Mouse (Mus musculus): ENCODE data around the gene Arf3. TPM values are rescaled to one million over a fixed set of nuclear protein-coding genes. Genes with fewer than 3 reads are reported as not detected.
"Not testable (repeated sequence)": the region's sequence is repeated elsewhere in the genome, so short reads cannot be mapped to it uniquely, and the experiment has no call there.

Gene Arf3
- polyA plus RNA-seq, 1 experiment from 2014 or later: 32.3 TPM

GRCm38 (mm10) chr15:98749093-98749492 is 13.9 kb downstream of the Arf3 start:
- Histone ChIP-seq H3K36me3 (ENCODE audit: control insufficient read depth, insufficient read depth, low read length) (no peaks in the 10 kb centered on the region), H3K9me3 (ENCODE audit: control insufficient read depth, low read length) (no peaks in the 10 kb centered on the region), H3K27ac (ENCODE audit: low read depth, low read length) (no peak overlapping the region), H3K4me3 (ENCODE audit: low read depth, low read length) (no peak overlapping the region), H3K9ac (ENCODE audit: low read depth, low read length) (no peak overlapping the region), H3K27me3 (ENCODE audit: control insufficient read depth, insufficient read depth, low read length) (no peaks in the 10 kb centered on the region), H3K4me2 (replicated peaks; ENCODE audit: low read depth, low read length) (no peak overlapping the region), H3K4me1 (replicated peaks; ENCODE audit: control insufficient read depth, insufficient read depth, low read length) (no peaks in the 10 kb centered on the region)
- no peak for ATAC-seq (ENCODE audit: low FRiP score)
- WGBS: 94% methylated on average over 2 of the region's 2 CpGs
- DNase-seq (ENCODE audit: low spot score): no peak

GRCm38 (mm10) chr15:98747296-98747695 is 15.7 kb downstream of the Arf3 start:
- Histone ChIP-seq H3K4me2 (replicated peaks; ENCODE audit: low read depth, low read length) (no peak overlapping the region), H3K4me3 (ENCODE audit: low read depth, low read length) (no peak overlapping the region), H3K9me3 (ENCODE audit: control insufficient read depth, low read length) (no peaks in the 10 kb centered on the region), H3K27me3 (ENCODE audit: control insufficient read depth, insufficient read depth, low read length) (no peaks in the 10 kb centered on the region), H3K36me3 (ENCODE audit: control insufficient read depth, insufficient read depth, low read length) (0 out of 2 replicates have a peak, but pooled peaks cover under 1% of the 10 kb centered on the region), H3K27ac (ENCODE audit: low read depth, low read length) (no peak overlapping the region), H3K9ac (ENCODE audit: low read depth, low read length) (no peak overlapping the region), H3K4me1 (replicated peaks; ENCODE audit: control insufficient read depth, insufficient read depth, low read length) (no peaks in the 10 kb centered on the region)
- no peak for ATAC-seq (ENCODE audit: low FRiP score)
- DNase-seq (ENCODE audit: low spot score): no peak
- 87% methylated on average over 6 of the region's 6 CpGs for WGBS

- Histone ChIP-seq H3K4me1 (replicated peaks; ENCODE audit: control insufficient read depth, insufficient read depth, low read length) (no peaks in the 10 kb centered on the region), H3K4me2 (replicated peaks; ENCODE audit: low read depth, low read length) (no peak overlapping the region), H3K4me3 (ENCODE audit: low read depth, low read length) (no peak overlapping the region), H3K36me3 (ENCODE audit: control insufficient read depth, insufficient read depth, low read length) (0 out of 2 replicates have a peak, but pooled peaks cover 2% of the 10 kb centered on the region), H3K27me3 (ENCODE audit: control insufficient read depth, insufficient read depth, low read length) (no peaks in the 10 kb centered on the region), H3K9me3 (ENCODE audit: control insufficient read depth, low read length) (no peaks in the 10 kb centered on the region), H3K27ac (ENCODE audit: low read depth, low read length) (no peak overlapping the region), H3K9ac (ENCODE audit: low read depth, low read length) (no peak overlapping the region)
- WGBS: 88% methylated on average over 10 of the region's 10 CpGs
- ATAC-seq (ENCODE audit: low FRiP score) (no peak), DNase-seq (ENCODE audit: low spot score) (no peak)
These were observed 16.6 kb downstream of the Arf3 start for GRCm38 (mm10) chr15:98746344-98746965.

GRCm38 (mm10) chr15:98743863-98744262 is 19.2 kb downstream of the Arf3 start:
- WGBS: 89% methylated on average over 3 of the region's 3 CpGs
- H3K36me3 ChIP-seq (ENCODE audit: control insufficient read depth, insufficient read depth, low read length): not testable (repeated sequence)

GRCm38 (mm10) chr15:98742766-98743428 is 20.1 kb downstream of the Arf3 start:
- DNase-seq (ENCODE audit: low spot score) (no peak), ATAC-seq (ENCODE audit: low FRiP score) (no peak)
- Histone ChIP-seq H3K4me3 (ENCODE audit: low read depth, low read length) (no peak overlapping the region), H3K4me1 (replicated peaks; ENCODE audit: control insufficient read depth, insufficient read depth, low read length) (no peaks in the 10 kb centered on the region), H3K9ac (ENCODE audit: low read depth, low read length) (no peak overlapping the region), H3K9me3 (ENCODE audit: control insufficient read depth, low read length) (no peaks in the 10 kb centered on the region), H3K4me2 (replicated peaks; ENCODE audit: low read depth, low read length) (no peak overlapping the region), H3K27ac (ENCODE audit: low read depth, low read length) (no peak overlapping the region), H3K36me3 (ENCODE audit: control insufficient read depth, insufficient read depth, low read length) (0 out of 2 replicates have a peak, but pooled peaks cover 2% of the 10 kb centered on the region), H3K27me3 (ENCODE audit: control insufficient read depth, insufficient read depth, low read length) (no peaks in the 10 kb centered on the region)
- WGBS: 91% methylated on average over 8 of the region's 8 CpGs

More at GRCm38 (mm10) chr15:98743863-98744262, 19.2 kb downstream of the Arf3 start:
- not testable (repeated sequence) for H3K4me3 ChIP-seq (ENCODE audit: low read depth, low read length); ATAC-seq (ENCODE audit: low FRiP score); H3K27ac ChIP-seq (ENCODE audit: low read depth, low read length); H3K9me3 ChIP-seq (ENCODE audit: control insufficient read depth, low read length); H3K4me2 ChIP-seq (replicated peaks; ENCODE audit: low read depth, low read length); H3K27me3 ChIP-seq (ENCODE audit: control insufficient read depth, insufficient read depth, low read length); H3K4me1 ChIP-seq (replicated peaks; ENCODE audit: control insufficient read depth, insufficient read depth, low read length); H3K9ac ChIP-seq (ENCODE audit: low read depth, low read length); DNase-seq (ENCODE audit: low spot score)

- ATAC-seq (ENCODE audit: low FRiP score) (no peak), DNase-seq (ENCODE audit: low spot score) (no peak)
- H3K27ac ChIP-seq (ENCODE audit: low read depth, low read length): no peak overlapping the region
- no peak overlapping the region for H3K9ac ChIP-seq (ENCODE audit: low read depth, low read length)
- no peaks in the 10 kb centered on the region for H3K27me3 ChIP-seq (ENCODE audit: control insufficient read depth, insufficient read depth, low read length)
- H3K4me1 ChIP-seq (replicated peaks; ENCODE audit: control insufficient read depth, insufficient read depth, low read length): no peaks in the 10 kb centered on the region
- WGBS: 91% methylated on average over 8 of the region's 8 CpGs
- no peaks in the 10 kb centered on the region for H3K9me3 ChIP-seq (ENCODE audit: control insufficient read depth, low read length)
- H3K36me3 ChIP-seq (ENCODE audit: control insufficient read depth, insufficient read depth, low read length): 0 out of 2 replicates have a peak, but pooled peaks cover 6% of the 10 kb centered on the region
- no peak overlapping the region for H3K4me2 ChIP-seq (replicated peaks; ENCODE audit: low read depth, low read length)
- H3K4me3 ChIP-seq (ENCODE audit: low read depth, low read length): no peak overlapping the region
These were observed 22.8 kb downstream of the Arf3 start for GRCm38 (mm10) chr15:98740219-98740618.

- H3K27ac ChIP-seq (ENCODE audit: low read depth, low read length): no peak overlapping the region
- no peaks in the 10 kb centered on the region for H3K4me1 ChIP-seq (replicated peaks; ENCODE audit: control insufficient read depth, insufficient read depth, low read length)
- H3K4me3 ChIP-seq (ENCODE audit: low read depth, low read length): no peak overlapping the region
- no peak overlapping the region for H3K9ac ChIP-seq (ENCODE audit: low read depth, low read length)
- H3K4me2 ChIP-seq (replicated peaks; ENCODE audit: low read depth, low read length): no peak overlapping the region
- ATAC-seq (ENCODE audit: low FRiP score): no peak
- no peaks in the 10 kb centered on the region for H3K9me3 ChIP-seq (ENCODE audit: control insufficient read depth, low read length)
- DNase-seq (ENCODE audit: low spot score): no peak
- H3K27me3 ChIP-seq (ENCODE audit: control insufficient read depth, insufficient read depth, low read length): no peaks in the 10 kb centered on the region
- 63% methylated on average over 4 of the region's 4 CpGs for WGBS
- H3K36me3 ChIP-seq (ENCODE audit: control insufficient read depth, insufficient read depth, low read length): 0 out of 2 replicates have a peak, but pooled peaks cover 6% of the 10 kb centered on the region
These were observed 24.2 kb downstream of the Arf3 start for GRCm38 (mm10) chr15:98738796-98739195.

- DNase-seq (ENCODE audit: low spot score) (no peak), ATAC-seq (ENCODE audit: low FRiP score) (no peak)
- H3K4me2 ChIP-seq (replicated peaks; ENCODE audit: low read depth, low read length): no peak overlapping the region
- no peaks in the 10 kb centered on the region for H3K9me3 ChIP-seq (ENCODE audit: control insufficient read depth, low read length)
- H3K4me3 ChIP-seq (ENCODE audit: low read depth, low read length): no peak overlapping the region
- H3K36me3 ChIP-seq (ENCODE audit: control insufficient read depth, insufficient read depth, low read length): 0 out of 2 replicates have a peak, but pooled peaks cover 6% of the 10 kb centered on the region
- no peak overlapping the region; the same call in 1 of the 2 replicates for H3K27ac ChIP-seq (ENCODE audit: low read depth, low read length)
- H3K27me3 ChIP-seq (ENCODE audit: control insufficient read depth, insufficient read depth, low read length): no peaks in the 10 kb centered on the region
- no peaks in the 10 kb centered on the region for H3K4me1 ChIP-seq (replicated peaks; ENCODE audit: control insufficient read depth, insufficient read depth, low read length)
- H3K9ac ChIP-seq (ENCODE audit: low read depth, low read length): no peak overlapping the region
These were observed 25.1 kb downstream of the Arf3 start for GRCm38 (mm10) chr15:98737881-98738280.

GRCm38 (mm10) chr15:98736521-98736920 is 26.5 kb downstream of the Arf3 start:
- Histone ChIP-seq H3K9me3 (ENCODE audit: control insufficient read depth, low read length) (no peaks in the 10 kb centered on the region), H3K9ac (ENCODE audit: low read depth, low read length) (no peak overlapping the region), H3K27me3 (ENCODE audit: control insufficient read depth, insufficient read depth, low read length) (no peaks in the 10 kb centered on the region), H3K4me2 (replicated peaks; ENCODE audit: low read depth, low read length) (no peak overlapping the region), H3K4me1 (replicated peaks; ENCODE audit: control insufficient read depth, insufficient read depth, low read length) (no peaks in the 10 kb centered on the region), H3K4me3 (ENCODE audit: low read depth, low read length) (no peak overlapping the region), H3K36me3 (ENCODE audit: control insufficient read depth, insufficient read depth, low read length) (0 out of 2 replicates have a peak, but pooled peaks cover 4% of the 10 kb centered on the region), H3K27ac (ENCODE audit: low read depth, low read length) (no peak overlapping the region)
- DNase-seq (ENCODE audit: low spot score) (no peak), ATAC-seq (ENCODE audit: low FRiP score) (no peak)
- 92% methylated on average over 10 of the region's 10 CpGs for WGBS
